Mouse (Mus musculus) kidney, adult 11 months (tissue): ENCODE measurements around the gene Gm49369.
"Not testable (repeated sequence)": the region's sequence is repeated elsewhere in the genome, so short reads cannot be mapped to it uniquely, and the experiment has no call there.

Experiments
- DNase-seq: peaks from one replicate; pipeline ENCODE4 v3.0.0; 2022

Gm49369 gene

GRCm38 (mm10) chr7:142322641-142323040 is 59.8 kb downstream of the Gm49369 start:
- no peak for DNase-seq

- not testable (repeated sequence) for DNase-seq
These were observed 60.7 kb downstream of the Gm49369 start for GRCm38 (mm10) chr7:142321637-142322306.
